28 mouse cellular contexts compared by ENCODE assay signal in the genomic region with DNA sequence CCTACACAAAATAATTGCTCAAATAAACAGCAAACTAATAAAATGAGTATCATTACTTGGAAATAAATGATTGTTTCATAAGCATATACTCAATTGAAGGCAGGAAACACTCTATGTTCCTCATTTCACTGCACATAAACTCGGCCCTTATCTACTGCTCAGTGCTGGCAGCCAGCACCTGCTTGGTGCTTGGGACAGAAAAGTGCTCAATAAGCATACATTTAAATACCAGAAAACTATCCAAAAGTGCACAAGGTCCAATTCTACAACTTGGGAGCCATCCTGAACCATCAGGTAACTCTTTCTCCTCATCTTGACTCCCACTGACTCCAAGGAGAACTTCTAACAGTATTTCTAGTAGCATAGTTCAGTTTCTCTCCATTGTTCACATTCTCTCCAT. TPM values are rescaled to one million over a fixed set of nuclear protein-coding genes. Genes with fewer than 3 reads are reported as not detected.
DNase-seq lines count a peak whose midpoint lies in the region; ATAC-seq lines count a peak whose summit lies in the region.
"Had no signal": no experiment of that assay in that cellular context is flagged by ENCODE, and none has a peak within 500 bp of the region (broad histone marks: within the 10 kb centered on the region; RNA-seq: fewer than 3 reads in every experiment).

No protein-coding gene starts in this region.

- DNase-seq in heart, adult 9 months (ENCODE audit: low spot score in 2 of 2): no peak
- no peak for DNase-seq in neural tube, embryonic 10.5 days (ENCODE audit: extremely low spot score, low spot score)
- no peak for DNase-seq in urinary bladder, postnatal 4 days (ENCODE audit: low spot score in 2 of 2)
- DNase-seq in gastrocnemius, postnatal 14 days: no peak
- DNase-seq: adrenal gland, adult 8-10 months; cerebellum, adult 11 months; cerebellum, adult 9-10 months; heart, postnatal 4 days; kidney, adult 11 months; kidney, postnatal 36 days; right cerebral cortex, adult 18-20 months; spleen, adult 18-20 months; thymus, postnatal 14 days had no signal

- no peak overlapping the region for H3K4me3 ChIP-seq in heart, embryonic 15.5 days
- no peak overlapping the region for H3K4me3 ChIP-seq in neural tube, embryonic 15.5 days (replicated peaks)
- H3K4me3 ChIP-seq in macrophage (ENCODE audit: inconsistent target): no peak overlapping the region
- H3K4me3 ChIP-seq: embryonic facial prominence, embryonic 13.5 days; forebrain, embryonic 10.5 days; heart, embryonic 12.5 days; kidney, embryonic 15.5 days; layer of hippocampus, adult 2 months; limb, embryonic 13.5 days; lung, embryonic 15.5 days; megakaryocyte, embryonic 14.5 days; midbrain, embryonic 15.5 days had no signal

- peak overlapping the region; percentile 41; the same call in 1 of the 2 replicates for H3K27ac ChIP-seq in heart, embryonic 15.5 days
- H3K27ac ChIP-seq in neural tube, embryonic 15.5 days (replicated peaks): 0 out of 2 replicates have a peak overlapping the region, but pooled peaks have one; percentile 13
- peak overlapping the region; percentile 25; the same call in 1 of the 2 replicates for H3K27ac ChIP-seq in macrophage
- H3K27ac ChIP-seq: embryonic facial prominence, embryonic 13.5 days; forebrain, embryonic 10.5 days; hindbrain, embryonic 14.5 days; kidney, embryonic 15.5 days; limb, embryonic 13.5 days; lung, embryonic 15.5 days; midbrain, embryonic 15.5 days had no signal

- peaks cover 100% of the 10 kb centered on the region for H3K79me2 ChIP-seq in macrophage (ENCODE audit: inconsistent target)

- no peaks in the 10 kb centered on the region for H3K27me3 ChIP-seq in heart, embryonic 15.5 days
- H3K27me3 ChIP-seq in neural tube, embryonic 15.5 days (replicated peaks): no peaks in the 10 kb centered on the region
- H3K27me3 ChIP-seq: embryonic facial prominence, embryonic 13.5 days; heart, embryonic 12.5 days; kidney, embryonic 15.5 days; limb, embryonic 13.5 days; lung, embryonic 15.5 days; megakaryocyte, embryonic 14.5 days; midbrain, embryonic 15.5 days had no signal

- intact Hi-C loops in gastrocnemius, postnatal 14 days (cut with DNase I; ENCODE audit: low total_unique reads): no loop called here

- peaks cover 36% of the 10 kb centered on the region for H3K4me1 ChIP-seq in heart, embryonic 15.5 days (replicated peaks)
- peaks cover 26% of the 10 kb centered on the region for H3K4me1 ChIP-seq in neural tube, embryonic 15.5 days
- H3K4me1 ChIP-seq: embryonic facial prominence, embryonic 13.5 days; lung, embryonic 15.5 days had no signal

- ATAC-seq in heart, embryonic 15.5 days (replicated peaks; ENCODE audit: insufficient number of reproducible peaks, insufficient read depth, low FRiP score, low read depth): no peak
- no peak for ATAC-seq in neural tube, embryonic 15.5 days (ENCODE audit: low FRiP score)
- ATAC-seq: inflammation-experienced regulatory T-cells, adult 6 months; midbrain, embryonic 15.5 days had no signal

- no peak overlapping the region for H3K4me2 ChIP-seq in heart, embryonic 15.5 days
- H3K4me2 ChIP-seq in neural tube, embryonic 15.5 days: no peak overlapping the region
- H3K4me2 ChIP-seq: embryonic facial prominence, embryonic 13.5 days; heart, embryonic 12.5 days; hindbrain, embryonic 14.5 days; kidney, embryonic 15.5 days; limb, embryonic 13.5 days; liver, embryonic 11.5 days; lung, embryonic 15.5 days; midbrain, embryonic 15.5 days had no signal

- H3K36me3 ChIP-seq in heart, embryonic 15.5 days: no peaks in the 10 kb centered on the region
- no peaks in the 10 kb centered on the region for H3K36me3 ChIP-seq in neural tube, embryonic 15.5 days
- no peaks in the 10 kb centered on the region for H3K36me3 ChIP-seq in macrophage (ENCODE audit: inconsistent target)
- H3K36me3 ChIP-seq: embryonic facial prominence, embryonic 13.5 days; heart, embryonic 12.5 days; limb, embryonic 13.5 days; lung, embryonic 15.5 days; midbrain, embryonic 15.5 days had no signal

- no peaks in the 10 kb centered on the region for H3K9me3 ChIP-seq in heart, embryonic 15.5 days (replicated peaks)
- H3K9me3 ChIP-seq in neural tube, embryonic 15.5 days (replicated peaks): no peaks in the 10 kb centered on the region
- H3K9me3 ChIP-seq: embryonic facial prominence, embryonic 13.5 days; forebrain, embryonic 10.5 days; heart, embryonic 12.5 days; kidney, embryonic 15.5 days; limb, embryonic 13.5 days; lung, embryonic 15.5 days; megakaryocyte, embryonic 14.5 days; midbrain, embryonic 15.5 days had no signal

- 50% methylated on average over 1 of the region's 1 CpGs for WGBS in heart, embryonic 15.5 days
- WGBS in neural tube, embryonic 15.5 days: 85% methylated on average over 1 of the region's 1 CpGs
- 17% methylated on average over 1 of the region's 1 CpGs for WGBS in macrophage (ENCODE audit: missing documents)

- no peak overlapping the region for H3K9ac ChIP-seq in heart, embryonic 15.5 days
- no peak overlapping the region for H3K9ac ChIP-seq in neural tube, embryonic 15.5 days (replicated peaks)
- H3K9ac ChIP-seq: embryonic facial prominence, embryonic 13.5 days; heart, embryonic 12.5 days; hindbrain, embryonic 14.5 days; kidney, embryonic 15.5 days; limb, embryonic 13.5 days; lung, embryonic 15.5 days; midbrain, embryonic 15.5 days had no signal

RNA-seq across cellular contexts. Expression of a gene that starts 16.9 kb away (rescaled TPM):
- 48.8 and 66.7 TPM in 2 replicates for polyA plus RNA-seq in heart, embryonic 15.5 days (2015; fragmentation: Nextera tagmentation; extraction: Ambion mirVana)
- 73.9 and 84.4 TPM in 2 replicates for polyA plus RNA-seq in neural tube, embryonic 15.5 days (2015; fragmentation: Nextera tagmentation; extraction: Ambion mirVana)
- total RNA-seq in macrophage (2018; cell fraction: chromatin; rRNA removed): 100 to 1,000 TPM; 214 to 341 (median 254) TPM
- total RNA-seq in macrophage (2018; cell fraction: cytosol; rRNA removed): 100 to 1,000 TPM in 14 of 26 experiments, 10 to 100 TPM in 12; 75.7 to 114 (median 101) TPM
- total RNA-seq in macrophage (2018; cell fraction: nucleus; rRNA removed): 100 to 1,000 TPM; 133 to 233 (median 171) TPM
- 51.6 to 129 TPM (median 55.6 TPM) in 3 replicates for polyA plus RNA-seq in macrophage (2018)
- 10 to 100 TPM; 47.0 to 47.7 TPM for total RNA-seq in gastrocnemius, postnatal 14 days (2021)

RNA-seq across cellular contexts. Expression of a gene that starts 53.4 kb away (rescaled TPM):
- 64.8 and 74.3 TPM in 2 replicates for polyA plus RNA-seq in heart, embryonic 15.5 days (2015; fragmentation: Nextera tagmentation; extraction: Ambion mirVana)
- polyA plus RNA-seq in neural tube, embryonic 15.5 days (2015; fragmentation: Nextera tagmentation; extraction: Ambion mirVana): 100 and 101 TPM in 2 replicates
- total RNA-seq in macrophage (2018; cell fraction: chromatin; rRNA removed): 100 to 1,000 TPM in 24 of 26 experiments, 10 to 100 TPM in 2; 74.8 to 513 (median 284) TPM
- 10 to 100 TPM in 25 of 26 experiments, 1 to 10 TPM in 1; 9.3 to 42.5 (median 29.9) TPM for total RNA-seq in macrophage (2018; cell fraction: cytosol; rRNA removed)
- 100 to 1,000 TPM in 13 of 26 experiments, 10 to 100 TPM in 13; 43.1 to 200 (median 107) TPM for total RNA-seq in macrophage (2018; cell fraction: nucleus; rRNA removed)
- 38.9 to 55.8 TPM (median 43.9 TPM) in 3 replicates for polyA plus RNA-seq in macrophage (2018)
- 10 to 100 TPM; 29.3 to 30.5 TPM for total RNA-seq in gastrocnemius, postnatal 14 days (2021)
